Mouse (Mus musculus): ENCODE data around the gene Olfr1257.

Gene Olfr1257

GRCm38 (mm10) chr2:89878137-89878536 is at the start of gene Olfr1257:
TSS of gene Olfr1257 (plus strand) at chr2:89878437.
- DNase-seq: no peak

- no peak for DNase-seq
Measured at GRCm38 (mm10) chr2:89841455-89841854, 36.8 kb upstream of the Olfr1257 start, which contains the start of gene Olfr1256. TSS of gene Olfr1256 (minus strand) at chr2:89841555.

GRCm38 (mm10) chr2:89848105-89848504 is 30.1 kb upstream of the Olfr1257 start, which contains the start of gene Olfr48:
TSS of gene Olfr48 (minus strand) at chr2:89848205.
- no peak for DNase-seq

DNA sequence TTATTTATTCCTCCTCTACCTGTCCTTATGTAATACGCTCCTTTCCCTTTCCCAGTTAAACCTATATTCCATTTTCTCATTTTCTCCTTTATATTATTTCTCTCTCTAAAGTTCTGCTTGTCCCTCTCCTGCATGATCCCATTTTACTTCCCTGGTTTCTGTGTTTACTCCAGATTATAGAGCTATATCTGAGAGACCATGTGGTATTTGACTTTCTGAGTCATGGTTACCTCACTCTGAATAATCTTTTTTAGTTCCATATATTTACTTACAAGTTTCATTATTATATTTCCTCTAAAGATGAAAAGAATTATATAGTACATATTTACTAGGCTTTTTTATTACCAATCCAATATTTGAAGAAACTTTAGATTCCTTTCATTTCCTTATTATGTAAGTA is 29.0 kb upstream of the Olfr1257 start:
- DNase-seq: no peak

DNA sequence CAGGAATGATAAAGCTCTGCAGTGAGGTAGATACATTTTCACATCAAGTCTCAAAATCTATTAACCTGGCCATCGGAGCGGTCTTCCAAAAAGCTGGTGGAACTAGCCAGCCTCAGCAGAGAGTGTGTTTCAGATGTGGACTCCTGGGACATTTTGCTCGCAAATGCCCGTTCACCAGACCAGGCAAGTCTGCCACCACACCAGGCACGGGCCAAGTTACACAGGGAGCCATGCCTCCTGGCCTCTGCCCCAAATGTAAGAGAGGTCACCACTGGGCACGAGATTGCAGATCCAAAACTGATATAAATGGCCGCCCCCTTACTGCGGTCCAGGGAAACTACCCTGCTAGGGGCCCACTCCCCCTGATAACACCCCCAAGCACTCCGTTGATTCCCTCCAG is 34.4 kb downstream of the Olfr1257 start:
- DNase-seq: peak; percentile 59

- no peak for DNase-seq
Measured at GRCm38 (mm10) chr2:89927009-89927408, 48.8 kb downstream of the Olfr1257 start, which contains the start of gene Olfr1258. TSS of gene Olfr1258 (plus strand) at chr2:89927309.

Data from heart, adult 11 months (tissue).